Mouse (Mus musculus) T-helper 17 cell (primary cell): ENCODE measurements around the gene Cpped1.

Experiments used
- in situ Hi-C, 2 experiments: fragments of 300-600 bp; cut with MboI, MseI; formaldehyde crosslinking; loops; 1 replicate in 1 of 2; 2 replicates in 1 of 2; pipeline ENCODE4 v1.15.1; 2025; ENCODE audit warnings: high pct_unique_total_duplicates in 2 of 2

Gene Cpped1

GRCm38 (mm10) chr16:11909035-11909591, at the start of gene Cpped1:
Gene Cpped1 (minus strand): TSS chr16:11909445.
- in situ Hi-C loops = loop anchor here in 1 of 2 experiments (10.0 kb wide), 1 partner anchor 1986 kb away; no protein-coding TSS in a partner anchor

GRCm38 (mm10) chr16:11940477-11940876, 31.2 kb upstream of the Cpped1 start:
- in situ Hi-C loops = no loop called here

- in situ Hi-C loops = no loop called here
Measured at GRCm38 (mm10) chr16:11910801-11911200, 1.6 kb upstream of the Cpped1 start.

- in situ Hi-C loops = loop anchor here in 1 of 2 experiments (10.0 kb wide), 1 partner anchor 1985 kb away; no protein-coding TSS in a partner anchor
Measured at GRCm38 (mm10) chr16:11909817-11910216, 572 bp upstream of the Cpped1 start.

- in situ Hi-C loops = loop anchor here in 1 of 2 experiments (10.0 kb wide), 1 partner anchor 1986 kb away; no protein-coding TSS in a partner anchor
Measured at GRCm38 (mm10) chr16:11908461-11909014, 707 bp downstream of the Cpped1 start.

GRCm38 (mm10) chr16:11907816-11908215, 1.4 kb downstream of the Cpped1 start:
- in situ Hi-C loops = loop anchor here in 1 of 2 experiments (10.0 kb wide), 1 partner anchor 1987 kb away; no protein-coding TSS in a partner anchor

GRCm38 (mm10) chr16:11906906-11907305, 2.3 kb downstream of the Cpped1 start:
- in situ Hi-C loops = loop anchor here in 1 of 2 experiments (10.0 kb wide), 1 partner anchor 1988 kb away; no protein-coding TSS in a partner anchor

GRCm38 (mm10) chr16:11905216-11905615, 4.0 kb downstream of the Cpped1 start:
- in situ Hi-C loops = loop anchor here in 1 of 2 experiments (10.0 kb wide), 1 partner anchor 1990 kb away; no protein-coding TSS in a partner anchor

GRCm38 (mm10) chr16:11902007-11902406, 7.2 kb downstream of the Cpped1 start:
- in situ Hi-C loops = loop anchor here in 1 of 2 experiments (10.0 kb wide), 1 partner anchor 1993 kb away; no protein-coding TSS in a partner anchor

- in situ Hi-C loops = loop anchor here in 1 of 2 experiments (10.0 kb wide), 1 partner anchor 1994 kb away; no protein-coding TSS in a partner anchor
Measured at GRCm38 (mm10) chr16:11900341-11900740, 8.9 kb downstream of the Cpped1 start.

GRCm38 (mm10) chr16:11896411-11896810, 12.8 kb downstream of the Cpped1 start:
- in situ Hi-C loops = no loop called here

- in situ Hi-C loops = no loop called here
Measured at GRCm38 (mm10) chr16:11894877-11895276, 14.4 kb downstream of the Cpped1 start.

GRCm38 (mm10) chr16:11890186-11890585, 19.1 kb downstream of the Cpped1 start:
- in situ Hi-C loops = no loop called here

GRCm38 (mm10) chr16:11889741-11890140, 19.5 kb downstream of the Cpped1 start:
- in situ Hi-C loops = loop anchor here (5.0 kb wide), 1 partner anchor 52 kb away; no protein-coding TSS in a partner anchor

- in situ Hi-C loops = no loop called here
Measured at GRCm38 (mm10) chr16:11881795-11882194, 27.4 kb downstream of the Cpped1 start.

- in situ Hi-C loops = no loop called here
Measured at GRCm38 (mm10) chr16:11880461-11880860, 28.8 kb downstream of the Cpped1 start.

- in situ Hi-C loops = no loop called here
Measured at GRCm38 (mm10) chr16:11879196-11879595, 30.0 kb downstream of the Cpped1 start.

GRCm38 (mm10) chr16:11875227-11875626, 34.0 kb downstream of the Cpped1 start:
- in situ Hi-C loops = no loop called here

- in situ Hi-C loops = no loop called here
Measured at GRCm38 (mm10) chr16:11873292-11873691, 36.0 kb downstream of the Cpped1 start.

GRCm38 (mm10) chr16:11868486-11868885, 40.8 kb downstream of the Cpped1 start:
- in situ Hi-C loops = no loop called here

GRCm38 (mm10) chr16:11852716-11853605, 56.3 kb downstream of the Cpped1 start:
- in situ Hi-C loops = no loop called here
